Mouse (Mus musculus) hindbrain, postnatal 0 days (tissue): Measurements from ENCODE around the gene Tnni2. TPM values are rescaled to one million over a fixed set of nuclear protein-coding genes. Genes with fewer than 3 reads are reported as not detected.

Source experiments
- ATAC-seq: fragments of 200-750 bp; cut with Nextera tagmentation; 2 replicates; pipeline ENCODE4 v1.8.0; 2017; ENCODE audit warnings: mild to moderate bottlenecking, moderate TSS enrichment, moderate library complexity
- DNase-seq: peaks from one replicate; pipeline ENCODE4 v3.0.0-alpha.2; 2015; ENCODE audit warnings: low spot score
- H3K27ac ChIP-seq: fragments of 300-500 bp; sonication (generic); 2 replicates; pipeline ENCODE4 v1.5.1; 2014; ENCODE audit warnings: mild to moderate bottlenecking
- H3K27me3 ChIP-seq: fragments of 300-500 bp; sonication (generic); 2 replicates; pipeline ENCODE4 v1.6.1; 2014; ENCODE audit warnings: low read length, mixed read lengths; ENCODE audit not compliant: insufficient read depth
- H3K36me3 ChIP-seq: fragments of 300-500 bp; sonication (generic); 2 replicates; pipeline ENCODE4 v1.6.1; 2014; ENCODE audit warnings: low read length, mixed read lengths; ENCODE audit not compliant: insufficient read depth
- H3K4me1 ChIP-seq: fragments of 300-500 bp; sonication (generic); 2 replicates; pipeline ENCODE4 v1.6.1; 2014; ENCODE audit warnings: antibody characterized with exemption, low read length, mixed read lengths; ENCODE audit not compliant: insufficient read depth
- H3K4me2 ChIP-seq: fragments of 300-500 bp; sonication (generic); 2 replicates; pipeline ENCODE4 v1.6.1; 2014; ENCODE audit warnings: low read depth, mild to moderate bottlenecking, low read length, moderate library complexity, mixed read lengths
- H3K4me3 ChIP-seq: fragments of 300-500 bp; sonication (generic); 2 replicates; pipeline ENCODE4 v1.5.1; 2014; ENCODE audit warnings: low read length
- H3K9ac ChIP-seq: fragments of 300-500 bp; sonication (generic); replicated peaks from 2 replicates; pipeline ENCODE4 v1.6.1; 2014; ENCODE audit warnings: mild to moderate bottlenecking, low read length, moderate library complexity, mixed read lengths
- H3K9me3 ChIP-seq: fragments of 300-500 bp; sonication (generic); 2 replicates; pipeline ENCODE4 v1.6.1; 2016; ENCODE audit warnings: low read length, mixed read lengths
- CTCF ChIP-seq: IDR thresholded peaks from 2 replicates; pipeline ENCODE4 v1.5.1; 2016; ENCODE audit warnings: antibody characterized with exemption, control low read depth, low read depth
- WGBS: fragments of 180-500 bp; shearing (Covaris S2); extraction: QIAGEN DNeasy Blood & Tissue Kit; methylation state at CpG from one replicate; pipeline ENCODE4 v1.1.7; 2014; 5-methylcytosine and 5-hydroxymethylcytosine counted together
- polyA plus RNA-seq: library from polyadenylated mRNA; unstranded; fragments of >200 nt; fragmentation: Nextera tagmentation; extraction: Ambion mirVana; gene quantifications from 2 replicates; pipeline ENCODE4 v1.2.1, GENCODE M21; 2015
- total RNA-seq: library from RNA; depleted of rRNA; stranded (reverse); fragments of >200 nt; gene quantifications from 2 replicates; pipeline ENCODE4 v1.2.3, GENCODE M21; 2014

The Tnni2 gene
- total and polyA plus RNA-seq, 2 experiments from 2014 or later: 0.63 to 1.3 TPM

DNA sequence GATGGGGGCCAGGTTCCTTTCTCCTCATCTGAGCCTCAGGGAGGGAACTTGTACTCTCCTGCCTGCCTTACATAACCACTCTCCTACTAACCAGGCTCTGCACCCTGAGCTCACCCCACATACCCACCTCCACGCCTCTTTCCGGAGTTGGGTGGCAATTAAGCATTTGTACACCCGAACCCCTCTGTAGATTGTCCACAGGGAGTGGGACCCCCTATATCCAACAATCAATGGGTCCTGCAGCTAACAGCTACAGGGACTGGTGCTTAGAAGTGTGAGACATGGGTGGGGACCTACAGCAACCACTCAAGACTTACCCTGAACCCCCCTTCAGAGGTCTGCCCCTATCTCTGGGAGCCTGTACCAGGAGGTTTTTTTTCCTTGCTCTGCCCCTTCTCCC, 39.1 kb downstream of the Tnni2 start:
- no peak for TF ChIP-seq CTCF
- Histone ChIP-seq H3K36me3 (no peaks in the 10 kb centered on the region), H3K27ac (no peak overlapping the region), H3K4me2 (no peak overlapping the region), H3K9ac (no peak overlapping the region), H3K9me3 (no peaks in the 10 kb centered on the region), H3K4me3 (no peak overlapping the region), H3K27me3 (no peaks in the 10 kb centered on the region), H3K4me1 (no peaks in the 10 kb centered on the region; the same call in 1 of the 2 replicates)
- ATAC-seq: no peak
- WGBS: 95% methylated on average over 3 of the region's 3 CpGs
- DNase-seq: no peak

- Histone ChIP-seq H3K9me3 (no peaks in the 10 kb centered on the region), H3K36me3 (no peaks in the 10 kb centered on the region), H3K9ac (peak overlapping the region; percentile 51), H3K4me3 (peak overlapping the region; percentile 12; the same call in 1 of the 2 replicates), H3K27me3 (no peaks in the 10 kb centered on the region), H3K4me2 (peak overlapping the region; percentile 56), H3K27ac (peak overlapping the region; percentile 67), H3K4me1 (no peaks in the 10 kb centered on the region; the same call in 1 of the 2 replicates)
- 7% methylated on average over 5 of the region's 5 CpGs for WGBS
- ATAC-seq: no peak; the same call in 1 of the 2 replicates
- peak; percentile 74 for TF ChIP-seq CTCF
- peak; percentile 57 for DNase-seq
Observed at GRCm38 (mm10) chr7:142481186-142481567, 39.6 kb downstream of the Tnni2 start.

DNA sequence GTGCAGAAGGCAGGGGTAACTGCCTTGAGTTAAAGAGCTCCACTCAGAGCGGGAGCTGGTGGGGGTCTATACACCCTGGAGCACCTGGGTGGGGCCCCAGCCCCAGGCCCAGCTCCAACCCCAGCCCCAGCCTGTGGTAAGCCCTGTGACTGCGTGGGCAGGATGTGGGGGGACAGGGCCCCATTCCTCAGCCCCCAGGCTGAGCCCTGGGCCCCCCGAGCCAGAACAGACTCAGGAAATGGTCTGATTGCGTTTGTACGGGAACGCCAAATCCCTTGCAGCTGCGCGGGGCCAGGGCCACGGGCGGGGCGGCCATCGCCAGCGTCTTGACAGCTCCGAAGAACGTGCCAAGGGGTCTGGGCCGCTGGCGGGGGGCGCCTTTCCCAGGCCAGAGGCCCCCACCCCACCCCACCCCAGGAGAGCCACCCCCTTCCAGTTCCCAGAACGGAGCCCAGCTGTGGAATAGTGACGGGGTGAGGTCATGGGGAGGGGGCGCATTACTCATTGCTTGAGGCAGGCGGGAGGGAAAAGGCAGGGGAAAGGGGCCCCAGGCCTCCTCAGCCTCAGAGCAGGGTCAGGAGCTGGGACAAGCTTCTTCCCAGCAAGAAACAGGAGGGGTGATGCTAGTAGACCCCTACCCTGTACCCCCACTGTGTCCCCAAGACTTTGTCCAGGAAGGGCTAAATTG, 40.1 kb downstream of the Tnni2 start:
- Histone ChIP-seq H3K27ac (peak overlapping the region; percentile 67), H3K9me3 (no peaks in the 10 kb centered on the region), H3K4me2 (peak overlapping the region; percentile 56), H3K4me3 (peak overlapping the region; percentile 12), H3K9ac (peak overlapping the region; percentile 51), H3K27me3 (no peaks in the 10 kb centered on the region), H3K4me1 (no peaks in the 10 kb centered on the region; the same call in 1 of the 2 replicates), H3K36me3 (no peaks in the 10 kb centered on the region)
- ATAC-seq: peak; percentile 60
- TF ChIP-seq CTCF: no peak
- WGBS: 4% methylated on average over 21 of the region's 22 CpGs
- peak; percentile 52 for DNase-seq

- Histone ChIP-seq H3K27me3 (no peaks in the 10 kb centered on the region), H3K4me2 (no peak overlapping the region), H3K9ac (peak overlapping the region; percentile 51; the same call in 1 of the 2 replicates), H3K9me3 (no peaks in the 10 kb centered on the region), H3K36me3 (no peaks in the 10 kb centered on the region), H3K27ac (peak overlapping the region; percentile 67; the same call in 1 of the 2 replicates), H3K4me3 (no peak overlapping the region), H3K4me1 (peaks cover 2% of the 10 kb centered on the region; the same call in 1 of the 2 replicates)
- DNase-seq (peak; percentile 59), ATAC-seq (peak; percentile 57)
- no peak for TF ChIP-seq CTCF
- 12% methylated on average over 6 of the region's 6 CpGs for WGBS
Observed at GRCm38 (mm10) chr7:142482256-142482609, 40.6 kb downstream of the Tnni2 start.

GRCm38 (mm10) chr7:142483136-142483535, 41.5 kb downstream of the Tnni2 start:
- H3K27me3 ChIP-seq: no peaks in the 10 kb centered on the region
- no peaks in the 10 kb centered on the region for H3K9me3 ChIP-seq
- H3K4me2 ChIP-seq: no peak overlapping the region
- no peak overlapping the region for H3K27ac ChIP-seq
- no peaks in the 10 kb centered on the region for H3K36me3 ChIP-seq
- ATAC-seq (no peak), DNase-seq (no peak)
- no peak for TF ChIP-seq CTCF
- H3K9ac ChIP-seq: no peak overlapping the region
- H3K4me1 ChIP-seq: peaks cover 8% of the 10 kb centered on the region; the same call in 1 of the 2 replicates
- WGBS: 53% methylated on average over 11 of the region's 11 CpGs
- no peak overlapping the region for H3K4me3 ChIP-seq

GRCm38 (mm10) chr7:142484780-142485179, 43.2 kb downstream of the Tnni2 start:
- Histone ChIP-seq H3K27ac (no peak overlapping the region), H3K4me1 (peaks cover 8% of the 10 kb centered on the region; the same call in 1 of the 2 replicates), H3K4me2 (no peak overlapping the region), H3K4me3 (no peak overlapping the region), H3K27me3 (no peaks in the 10 kb centered on the region), H3K9me3 (no peaks in the 10 kb centered on the region), H3K9ac (no peak overlapping the region), H3K36me3 (no peaks in the 10 kb centered on the region)
- no peak for DNase-seq
- no peak for TF ChIP-seq CTCF
- no peak for ATAC-seq
- WGBS: 80% methylated on average over 12 of the region's 12 CpGs

GRCm38 (mm10) chr7:142486751-142487162, 45.1 kb downstream of the Tnni2 start:
- Histone ChIP-seq H3K9ac (no peak overlapping the region), H3K9me3 (no peaks in the 10 kb centered on the region), H3K4me3 (no peak overlapping the region), H3K27me3 (no peaks in the 10 kb centered on the region), H3K36me3 (no peaks in the 10 kb centered on the region), H3K4me1 (peaks cover 8% of the 10 kb centered on the region; the same call in 1 of the 2 replicates), H3K27ac (no peak overlapping the region), H3K4me2 (no peak overlapping the region)
- no peak for TF ChIP-seq CTCF
- DNase-seq: no peak
- no peak for ATAC-seq
- WGBS: 75% methylated on average over 8 of the region's 8 CpGs
